Mouse (Mus musculus): ENCODE measurements around the gene Pdk1.

The Pdk1 gene

DNA sequence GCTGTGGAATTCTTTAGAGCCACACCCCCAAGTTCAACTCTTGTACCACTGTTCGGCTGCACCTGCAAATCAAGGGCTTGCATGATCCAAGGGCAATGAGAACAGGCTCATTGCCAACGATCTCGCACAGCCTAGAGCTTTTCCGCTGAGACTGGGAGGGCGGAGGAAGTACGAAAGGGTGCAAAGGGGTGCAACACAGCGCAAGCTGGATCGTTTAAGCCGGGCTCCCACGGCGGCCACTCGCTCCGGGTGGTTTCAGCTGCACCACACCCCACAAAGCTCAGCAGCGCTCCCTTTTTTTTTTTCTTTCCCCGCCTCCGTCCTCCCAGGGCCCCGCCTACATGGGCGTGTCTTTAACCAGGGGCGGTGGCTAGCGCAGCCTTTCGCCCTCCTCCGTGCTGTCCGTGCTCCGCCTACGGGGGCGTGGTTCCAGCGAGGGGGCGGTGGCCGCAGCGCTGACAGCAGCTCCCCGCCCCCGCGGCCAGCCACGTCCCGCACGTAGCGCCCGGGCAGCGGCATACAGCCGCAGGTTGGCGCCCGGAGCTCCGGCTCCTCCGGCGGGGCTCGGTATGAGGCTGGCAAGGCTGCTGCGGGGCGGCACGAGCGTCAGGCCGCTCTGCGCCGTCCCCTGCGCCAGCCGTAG, at the start of gene Pdk1:
TSS of gene Pdk1 (plus strand) at position 424 of the 643 bp plus-strand sequence.
- peak; percentile 99 for DNase-seq

DNA sequence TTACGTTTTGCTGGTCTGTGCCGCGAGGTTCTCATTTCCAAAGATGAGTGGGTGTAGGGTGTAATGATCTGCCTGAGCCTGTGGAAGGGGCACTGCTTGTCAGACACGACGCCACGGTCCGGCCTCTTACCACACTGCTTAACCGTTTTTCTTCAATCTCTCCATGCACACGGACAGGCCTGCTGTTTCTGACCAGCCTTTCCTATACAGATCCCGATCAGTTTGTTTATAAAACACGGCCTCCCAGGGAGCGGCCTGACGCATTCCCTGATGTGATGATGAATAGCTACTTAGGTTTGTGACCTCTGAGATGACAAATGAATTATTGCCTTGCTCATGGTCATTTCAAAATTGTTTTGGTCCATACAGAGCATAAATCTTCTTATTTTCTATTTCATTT, 48.9 kb upstream of the Pdk1 start:
- peak in 1 of 2 experiments; percentile 22 for DNase-seq

DNA sequence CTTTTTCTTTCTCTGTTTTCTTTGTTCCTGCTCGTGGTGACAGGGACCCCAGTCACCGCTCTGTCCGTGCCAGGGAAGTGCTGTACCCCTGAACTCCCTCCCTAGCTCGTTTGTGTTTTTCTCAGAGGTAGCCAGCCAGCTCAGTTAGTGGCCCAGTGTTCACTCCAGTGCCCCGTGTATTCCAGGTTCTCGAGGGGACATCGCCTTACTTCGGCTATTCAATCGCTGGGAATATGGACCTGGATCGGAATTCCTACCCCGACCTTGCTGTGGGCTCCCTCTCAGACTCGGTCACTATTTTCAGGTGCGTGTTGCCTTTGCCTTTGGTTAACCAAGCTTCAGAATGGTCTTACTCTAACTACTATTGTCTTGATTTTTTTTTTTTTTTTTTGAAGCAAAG, 45.3 kb upstream of the Pdk1 start:
- no peak for DNase-seq

DNA sequence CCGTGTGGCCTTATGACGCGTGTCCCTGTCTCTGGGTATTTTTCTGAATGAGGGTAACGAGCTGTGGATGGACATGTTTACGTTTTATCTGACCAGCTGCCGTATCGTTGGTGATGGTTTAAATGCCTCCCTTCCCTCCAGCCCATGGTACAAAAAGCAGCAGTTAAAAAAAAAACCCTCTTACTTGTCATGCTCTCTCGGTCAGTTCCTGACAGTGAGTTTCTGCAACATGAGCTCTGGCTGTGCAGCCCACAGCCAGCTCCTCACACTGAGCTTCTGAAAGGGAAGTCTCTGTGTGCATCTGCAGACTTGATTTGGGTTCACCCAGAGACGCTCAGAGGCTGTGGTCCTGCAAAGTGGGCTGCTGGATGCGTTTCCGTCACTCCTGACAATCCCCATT, 44.1 kb upstream of the Pdk1 start:
- no peak for DNase-seq

DNA sequence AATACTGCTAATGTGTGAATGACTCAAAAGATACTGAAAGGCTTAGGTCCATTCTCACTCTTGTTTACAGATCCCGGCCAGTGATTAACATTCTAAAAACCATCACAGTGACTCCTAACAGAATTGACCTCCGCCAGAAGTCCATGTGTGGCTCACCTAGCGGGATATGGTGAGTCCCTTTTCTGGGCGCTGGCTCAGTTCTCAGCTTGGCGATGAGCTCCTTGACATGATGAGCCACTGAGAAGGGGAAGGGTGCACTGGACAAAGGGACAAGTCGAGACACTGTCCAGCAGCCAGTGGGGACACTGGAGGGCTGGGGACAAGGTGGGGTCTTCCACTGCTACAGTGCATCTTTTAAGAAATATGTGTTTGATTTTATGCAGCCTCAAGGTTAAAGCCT, 39.4 kb upstream of the Pdk1 start:
- no peak for DNase-seq

DNA sequence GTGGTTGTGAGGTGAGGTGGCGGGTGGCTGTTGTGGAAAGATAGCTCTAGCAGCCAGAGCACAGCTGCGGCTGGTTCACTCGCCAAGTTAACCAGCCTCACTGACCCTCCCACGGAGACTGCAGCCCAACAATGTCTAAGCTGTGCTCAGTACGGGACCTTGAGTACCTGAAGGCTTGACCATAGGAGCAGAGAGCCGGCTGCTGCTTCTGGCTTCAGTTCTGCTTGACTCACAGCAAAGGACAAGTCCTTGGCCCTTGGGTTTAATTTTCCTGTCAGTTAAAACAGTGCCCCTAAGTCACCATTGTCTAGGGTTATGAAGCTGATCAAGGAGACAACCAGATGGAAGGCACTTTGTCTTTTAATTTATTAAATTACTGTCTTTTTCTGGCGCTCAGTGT, 38.7 kb upstream of the Pdk1 start:
- no peak for DNase-seq

DNA sequence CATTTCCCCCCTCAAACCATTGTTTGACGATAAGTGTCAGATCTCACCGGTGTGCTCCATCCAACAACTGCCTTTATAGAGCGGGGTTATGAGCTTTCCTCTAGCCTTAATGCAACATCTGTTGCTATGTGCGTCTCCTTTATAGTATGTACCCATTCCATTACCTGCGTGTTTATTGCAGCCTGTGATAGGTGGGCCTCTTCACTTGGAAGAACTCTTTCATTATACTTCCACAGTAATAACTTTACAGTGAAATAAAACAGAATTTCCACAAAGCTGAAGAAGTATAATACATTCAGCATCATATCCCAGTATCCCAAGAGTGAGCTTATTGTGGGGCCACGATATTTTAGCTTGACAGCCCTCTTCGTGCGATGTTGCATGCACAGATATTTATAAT, 37.5 kb upstream of the Pdk1 start:
- no peak for DNase-seq

DNA sequence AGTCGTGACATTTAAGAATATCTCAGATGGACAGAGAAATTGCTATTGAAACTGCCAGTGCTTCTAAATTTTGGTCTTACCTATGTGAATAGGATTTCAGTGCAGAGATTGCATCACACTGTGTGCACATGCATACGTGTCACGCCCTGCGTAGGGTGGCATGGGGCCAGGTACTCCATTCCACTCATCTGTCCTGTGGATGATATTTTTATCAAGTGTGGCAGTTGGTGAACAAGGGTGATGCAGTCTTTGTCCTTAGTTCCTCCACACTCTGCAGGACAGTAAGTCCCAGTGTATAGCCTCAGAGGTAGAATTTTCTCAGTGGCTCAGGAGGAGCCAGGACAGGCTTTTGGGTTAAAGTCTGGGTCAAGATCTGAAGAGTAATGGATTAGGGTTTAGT, 36.8 kb upstream of the Pdk1 start:
- DNase-seq = no peak

DNA sequence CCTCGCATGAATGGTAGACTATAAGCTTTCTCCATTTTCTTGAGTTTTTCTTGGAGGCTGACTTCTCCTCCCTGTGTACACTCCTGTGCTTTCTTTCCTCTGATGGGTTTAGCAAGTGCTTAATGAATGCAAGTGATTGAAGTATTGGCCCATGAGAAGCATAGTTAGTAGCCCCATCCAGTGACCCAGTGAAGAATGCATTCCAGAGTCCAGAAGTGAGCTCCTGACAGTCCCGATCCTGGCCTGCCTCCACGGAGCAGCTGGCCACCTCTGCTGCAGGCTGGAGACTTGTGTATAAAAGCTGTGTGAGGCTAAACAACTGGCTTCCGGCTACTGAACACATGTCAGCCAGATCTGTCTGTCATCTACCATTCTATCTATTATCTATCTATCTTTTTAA, 35.8 kb upstream of the Pdk1 start:
- peak in 1 of 2 experiments; percentile 31 for DNase-seq

DNA sequence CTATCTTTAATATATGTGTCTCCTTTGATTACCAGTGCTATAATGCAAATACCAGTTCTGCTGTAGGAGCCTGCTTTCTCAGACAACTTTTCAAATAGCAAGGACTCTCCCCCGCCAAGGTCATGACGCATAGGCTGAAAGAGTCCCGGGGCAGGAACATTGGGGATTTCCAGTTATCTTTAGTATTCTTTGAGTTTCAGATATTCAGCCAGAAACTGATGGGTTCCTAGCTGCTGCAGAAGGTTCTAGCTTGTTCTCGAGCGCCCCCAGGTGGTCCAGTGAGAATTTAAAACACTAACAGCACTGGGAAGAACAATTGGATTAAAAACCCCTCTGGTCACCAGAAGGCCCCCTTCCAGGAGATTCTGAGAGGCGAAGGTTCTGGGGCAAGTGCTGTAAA, 35.2 kb upstream of the Pdk1 start:
- peak; percentile 85 to 87 for DNase-seq

DNA sequence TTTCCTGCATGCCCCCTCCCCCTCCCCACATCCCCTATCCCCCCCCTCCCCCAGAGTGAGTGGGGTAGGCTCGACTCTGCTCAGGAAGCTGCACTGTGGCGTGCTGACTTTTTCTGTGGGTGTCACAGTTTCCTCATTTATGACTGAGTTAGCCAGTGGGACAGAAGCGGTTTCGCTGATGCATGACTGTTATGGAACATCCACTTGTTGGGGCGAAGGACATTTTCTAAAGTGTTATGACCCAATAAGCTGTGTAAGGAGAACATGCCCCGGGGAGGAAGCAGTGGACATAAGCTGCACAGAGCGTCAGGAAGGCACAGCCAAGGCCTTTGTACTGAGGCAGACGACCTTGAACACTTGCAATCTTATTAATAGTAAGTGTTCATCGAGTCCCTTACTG, 29.7 kb upstream of the Pdk1 start:
- DNase-seq = no peak

DNA sequence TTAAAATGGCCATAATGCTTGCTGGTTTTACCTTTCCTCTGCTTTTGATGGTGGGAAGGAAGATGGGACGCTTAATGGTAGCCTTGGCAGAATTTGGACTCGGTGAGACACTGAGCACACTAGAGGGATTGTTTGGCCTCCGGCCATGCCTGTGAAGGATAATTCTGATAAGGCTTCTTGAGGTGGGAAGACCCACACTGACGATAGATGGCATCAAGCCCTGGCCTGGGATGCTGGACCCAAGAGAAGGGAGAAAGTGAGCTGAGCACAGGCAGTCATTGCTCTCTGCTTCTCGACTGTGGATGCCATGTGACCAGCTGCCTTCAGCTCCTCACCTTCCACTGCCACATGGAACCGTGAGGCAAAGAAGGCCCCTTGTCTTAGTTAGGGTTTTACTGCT, 28.1 kb upstream of the Pdk1 start:
- DNase-seq = no peak

DNA sequence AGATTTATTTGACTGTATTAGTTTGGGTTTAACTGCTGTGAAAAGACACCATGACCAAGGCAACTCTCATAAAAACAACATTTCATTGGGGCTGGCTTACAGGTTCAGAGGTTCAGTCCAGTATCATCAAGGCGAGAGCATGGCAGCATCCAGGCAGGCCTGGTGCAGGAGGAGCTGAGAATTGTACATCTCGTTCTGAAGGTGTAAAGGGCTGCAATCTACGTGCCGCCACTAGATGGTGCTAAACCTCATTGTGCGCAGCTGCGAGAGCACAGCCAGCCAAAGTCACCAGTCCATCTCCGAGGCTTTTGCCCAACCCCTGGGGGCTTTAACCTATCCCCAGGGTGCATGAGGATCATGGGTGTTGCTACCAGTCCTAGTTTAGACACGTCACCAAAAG, 20.9 kb upstream of the Pdk1 start:
- peak; percentile 76 to 79 for DNase-seq

DNA sequence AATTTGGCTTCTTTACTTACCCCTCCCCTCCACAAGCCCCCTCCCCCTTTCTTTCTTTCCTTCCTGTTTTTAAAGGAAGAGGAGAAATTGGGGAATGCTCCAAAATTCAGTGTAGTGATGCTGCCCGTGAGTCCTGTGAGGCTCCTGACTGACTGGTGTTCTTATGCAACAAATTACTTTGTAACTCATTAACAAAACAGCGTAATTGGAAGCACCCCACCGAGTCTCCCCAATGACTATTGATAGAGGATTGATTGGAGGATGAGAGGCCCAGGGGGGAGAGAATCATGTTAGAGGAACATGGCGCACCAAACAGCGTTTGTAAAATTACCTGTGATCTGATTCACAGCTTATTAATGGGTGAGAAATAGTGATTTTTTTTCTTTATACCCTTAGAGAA, 17.9 kb upstream of the Pdk1 start:
- no peak for DNase-seq

DNA sequence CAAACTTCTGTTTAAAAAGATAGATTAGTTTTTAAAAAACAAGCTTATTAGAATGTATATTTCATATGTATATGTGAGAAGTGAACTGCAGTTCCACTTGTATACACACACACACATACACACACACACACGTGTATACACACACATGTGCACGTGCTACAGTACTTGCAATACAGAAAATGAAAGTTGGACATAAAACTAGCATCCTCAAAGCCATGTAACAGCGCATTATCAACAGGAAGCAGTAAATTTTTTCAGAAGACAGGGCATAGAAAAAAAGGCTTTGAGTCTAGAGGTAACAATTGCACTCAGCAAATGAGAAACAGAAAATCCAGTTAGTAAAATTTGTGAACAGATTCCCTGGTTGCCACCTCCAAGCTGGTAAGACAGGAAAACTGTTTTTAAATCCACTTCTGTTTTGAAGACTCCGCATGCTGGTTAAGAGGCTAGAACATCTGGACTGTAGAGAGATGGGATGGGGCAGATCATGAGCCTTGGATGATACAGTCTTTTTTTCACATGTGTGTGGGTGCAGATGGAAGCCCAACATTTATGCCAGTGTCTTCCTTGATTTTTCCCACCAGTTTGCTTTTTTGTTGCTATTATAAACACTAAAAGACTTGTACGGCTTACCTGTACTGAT, 9.4 kb upstream of the Pdk1 start:
- DNase-seq = no peak

DNA sequence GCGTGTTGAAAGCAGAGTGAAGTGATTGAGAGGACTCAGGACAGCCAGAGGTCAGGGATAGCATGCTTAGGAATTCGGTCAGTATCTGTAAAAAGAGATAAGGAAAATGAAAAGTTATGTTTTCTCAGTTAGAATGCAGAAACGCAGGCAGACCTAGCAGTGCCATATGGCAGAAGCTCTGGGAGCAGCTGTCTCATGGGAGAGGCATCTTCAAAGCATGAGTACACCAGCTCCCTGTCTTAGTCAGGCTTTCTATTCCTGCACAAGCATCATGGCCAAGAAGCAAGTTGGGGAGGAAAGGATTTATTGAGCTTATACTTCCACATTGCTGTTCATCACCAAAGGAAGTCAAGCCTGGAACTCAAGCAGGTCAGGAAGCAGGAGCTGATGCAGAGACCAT, 8.0 kb upstream of the Pdk1 start:
- DNase-seq = no peak

DNA sequence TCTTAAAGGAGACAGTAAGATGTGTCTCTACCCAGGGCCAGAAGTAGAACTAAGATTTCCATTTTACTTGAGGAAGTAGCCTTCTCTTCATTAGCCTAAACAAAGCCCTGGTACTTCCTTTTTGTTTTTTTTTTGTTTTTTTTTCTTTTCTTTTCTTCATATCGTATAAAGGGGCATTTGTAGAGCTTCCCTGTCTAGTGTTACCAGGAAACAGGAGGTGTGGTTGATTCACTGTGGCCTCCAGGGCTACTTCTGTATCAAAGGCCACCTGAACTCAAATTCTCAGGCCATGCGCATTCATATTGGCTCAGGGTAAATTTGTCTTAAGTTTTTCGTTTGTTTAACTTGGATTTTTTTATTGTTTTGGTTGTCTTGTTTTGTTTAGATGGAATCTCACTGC, 7.1 kb upstream of the Pdk1 start:
- DNase-seq = no peak

DNA sequence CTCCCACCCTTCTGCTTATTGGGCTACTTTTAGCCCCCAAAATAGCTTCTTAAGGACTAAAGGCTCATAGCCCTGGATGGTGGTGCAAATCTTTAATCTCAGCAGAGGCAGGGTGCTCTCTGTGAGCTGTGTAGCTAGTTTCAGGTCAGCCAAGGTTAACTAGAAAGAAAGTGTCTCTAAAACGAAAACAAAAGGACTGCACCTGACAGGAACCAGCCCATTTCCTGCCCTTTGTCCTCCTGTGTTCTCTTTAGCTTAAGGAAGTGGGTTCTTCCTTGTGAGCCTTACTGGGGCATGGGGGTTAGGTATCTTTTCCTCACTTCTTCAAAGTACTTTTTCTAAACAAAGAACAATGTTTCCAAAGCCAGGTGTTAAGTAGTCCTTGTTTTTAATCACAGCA, 6.5 kb upstream of the Pdk1 start:
- DNase-seq = no peak

DNA sequence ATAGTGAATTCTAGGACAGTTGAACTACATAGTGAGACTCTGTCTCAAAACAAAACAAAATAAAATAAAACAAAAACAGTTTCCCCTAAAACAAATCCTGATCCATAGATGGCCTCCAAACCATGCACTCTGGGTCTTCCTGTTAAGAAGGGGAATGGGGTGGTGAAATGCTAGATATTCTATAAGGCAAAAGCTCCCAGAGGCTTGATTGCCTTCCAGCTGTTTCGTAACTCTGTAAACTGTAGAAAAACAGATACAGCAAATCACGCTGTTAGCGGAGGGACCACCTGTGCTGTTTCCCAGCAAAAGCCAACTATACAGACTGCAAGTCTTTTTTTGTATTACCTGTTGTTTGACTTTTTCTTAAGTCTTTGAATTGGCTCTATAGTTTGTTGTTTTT, 6.0 kb upstream of the Pdk1 start:
- DNase-seq = no peak

DNA sequence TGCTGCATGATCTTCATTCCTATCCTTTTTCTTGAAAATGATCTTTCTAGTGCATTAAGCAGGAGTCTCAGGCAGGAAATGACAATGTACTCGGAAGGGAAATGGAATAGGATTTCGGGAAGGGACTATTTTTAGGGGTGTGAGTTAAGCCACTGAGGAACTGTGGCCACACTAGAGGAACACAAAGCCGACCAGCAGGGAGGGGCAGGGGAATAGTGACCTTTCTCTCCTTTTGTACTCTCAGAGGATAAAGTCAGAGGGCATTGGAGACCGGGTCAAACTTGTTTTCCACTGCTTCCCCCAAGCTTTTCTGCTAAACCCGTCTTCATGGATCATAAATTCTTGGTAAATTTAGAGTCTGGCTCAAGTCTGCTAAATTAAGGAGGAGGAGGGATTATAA, 5.5 kb upstream of the Pdk1 start:
- DNase-seq = peak; percentile 20 to 48

DNA sequence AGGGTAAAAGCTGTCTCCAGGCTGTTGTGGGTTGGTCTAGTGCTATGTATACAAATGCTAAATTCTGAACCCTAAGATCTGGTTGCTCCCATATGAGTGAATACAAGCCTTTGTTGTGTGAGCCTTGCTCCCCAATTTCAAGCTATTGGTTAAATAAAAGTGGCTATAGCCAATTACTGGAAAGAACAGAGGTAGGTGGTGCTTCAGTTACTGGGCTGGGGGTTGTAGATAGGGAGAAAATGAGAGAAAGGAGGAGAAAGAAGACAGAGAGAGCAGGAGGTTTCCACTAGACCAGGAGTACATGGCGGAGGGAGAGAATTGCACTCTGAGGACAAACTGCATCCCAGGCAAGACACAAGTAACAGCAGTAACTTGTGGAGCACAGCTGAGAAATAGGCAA, 4.8 kb upstream of the Pdk1 start:
- no peak for DNase-seq

DNA sequence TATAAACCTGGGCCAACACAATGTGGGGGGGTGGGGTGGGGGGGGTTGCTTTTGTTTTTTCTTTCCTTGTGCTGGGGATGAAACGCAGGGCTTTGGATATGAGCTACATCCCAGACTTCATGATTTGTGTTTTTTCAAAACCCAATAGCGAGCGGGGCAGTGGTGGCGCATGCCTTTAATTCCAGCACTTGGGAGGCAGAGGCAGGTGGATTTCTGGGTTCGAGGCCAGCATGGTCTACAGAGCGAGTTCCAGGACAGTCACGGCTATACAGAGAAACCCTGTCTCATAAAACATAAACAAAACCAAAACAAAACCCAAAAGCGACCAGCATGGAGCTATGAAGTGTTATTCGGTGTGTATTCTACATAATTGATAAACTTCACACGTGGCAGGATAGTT, 883 bp upstream of the Pdk1 start:
- DNase-seq = no peak

DNA sequence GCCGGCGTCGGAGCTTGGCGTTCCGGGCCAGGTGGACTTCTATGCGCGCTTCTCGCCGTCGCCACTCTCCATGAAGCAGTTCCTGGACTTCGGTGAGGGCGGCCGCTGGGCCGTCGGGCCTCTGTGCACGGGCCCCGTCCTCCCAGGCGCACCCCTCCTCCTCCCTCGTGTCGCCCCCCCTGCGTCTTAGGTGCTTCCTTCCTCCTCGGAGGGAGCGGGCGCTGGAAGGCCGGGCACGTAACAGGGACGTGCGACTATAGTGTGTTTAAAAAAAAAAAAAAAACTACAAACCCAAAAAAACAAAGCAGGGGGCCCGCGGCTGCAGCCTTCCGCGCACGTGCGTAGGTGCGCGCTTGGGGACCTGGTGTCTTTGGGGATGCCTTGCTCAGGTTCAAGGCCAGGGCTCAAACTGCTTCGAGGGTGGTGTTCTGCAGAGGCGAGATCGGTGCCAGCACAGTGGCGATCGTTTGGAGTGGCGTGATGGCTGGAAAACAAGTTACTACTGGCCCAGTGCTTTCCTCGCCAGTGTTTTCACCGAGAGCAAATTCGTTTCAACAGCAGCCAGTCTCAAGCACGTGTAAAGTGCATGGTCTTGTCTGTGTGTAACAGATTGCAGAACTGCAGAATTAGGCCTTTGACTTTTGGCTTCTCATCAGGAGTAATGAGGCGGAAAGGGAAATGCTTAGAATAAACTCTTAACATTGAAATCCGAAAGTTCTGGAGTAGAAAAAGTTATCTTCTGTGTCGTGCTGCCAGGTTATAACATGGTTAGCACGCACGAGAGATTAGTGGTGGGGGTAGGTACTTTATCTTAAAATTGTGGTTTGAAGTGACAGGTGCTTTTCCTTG, 674 bp downstream of the Pdk1 start:
- DNase-seq = peak; percentile 39 to 59

DNA sequence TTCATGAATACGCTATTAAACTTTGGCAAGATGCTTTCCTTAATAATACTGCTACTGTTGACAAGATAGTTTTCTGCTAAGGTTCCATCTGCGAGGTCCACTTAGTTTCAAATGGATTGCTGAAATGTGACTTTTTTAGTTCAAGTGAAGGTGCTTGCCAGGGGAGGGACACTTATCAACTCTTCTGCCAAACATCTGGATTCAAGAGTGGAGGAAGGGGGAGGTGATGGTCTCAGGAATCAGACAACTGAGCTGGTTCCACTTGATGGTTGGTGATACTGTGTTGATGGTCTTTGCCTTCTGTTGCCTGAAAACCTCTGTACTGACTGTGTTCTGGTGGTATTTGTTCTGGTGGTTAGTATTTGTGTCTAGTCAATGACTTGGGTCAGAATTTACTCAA, 1.4 kb downstream of the Pdk1 start:
- DNase-seq = no peak
